ENCODE assay signal across 25 mouse cellular contexts in the genomic region with DNA sequence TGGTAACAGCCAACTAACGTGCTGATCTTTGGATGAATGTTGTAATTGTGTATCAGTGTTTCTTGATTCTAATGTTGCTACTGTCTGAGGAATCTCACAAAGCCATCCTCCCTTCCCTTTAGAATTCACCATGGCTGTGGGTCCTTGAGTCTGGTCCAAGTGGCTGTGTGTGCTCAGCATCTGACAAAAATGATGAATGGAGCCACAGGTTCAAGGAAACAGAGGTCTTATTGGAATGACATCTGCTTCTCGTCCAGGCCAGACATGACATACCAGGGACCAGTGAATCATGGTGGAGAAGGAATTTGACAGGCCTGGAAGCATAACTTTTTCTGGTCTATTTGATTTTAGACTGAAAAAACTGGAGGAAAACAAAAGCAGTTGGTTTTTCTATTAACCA. TPM values are rescaled to one million over a fixed set of nuclear protein-coding genes. Genes with fewer than 3 reads are reported as not detected.
A peak's percentile ranks its signal among the peaks of the same experiment; 100 is the strongest.
DNase-seq lines count a peak whose midpoint lies in the region.
"Had no signal": no experiment of that assay in that cellular context is flagged by ENCODE, and none has a peak within 500 bp of the region (broad histone marks: within the 10 kb centered on the region; RNA-seq: fewer than 3 reads in every experiment).

No protein-coding gene starts in this region.

- DNase-seq in adrenal gland, adult 2 months, result peak; percentile 73
- DNase-seq in adrenal gland, postnatal 10 days, result peak; percentile 38
- DNase-seq in adrenal gland, postnatal 36 days, result peak; percentile 54 to 61
- DNase-seq in left cerebral cortex, postnatal 25 days (ENCODE audit: low spot score in 2 of 2), result no peak
- DNase-seq in lung, postnatal 36 days, result no peak
- no peak for DNase-seq in left cerebral cortex, postnatal 36 days (ENCODE audit: low spot score in 2 of 2)
- DNase-seq: cerebellum, adult 11 months; cerebellum, adult 2 months; cerebellum, adult 9-11 months; cerebellum, postnatal 36 days; embryo, embryonic 11 days; gastrocnemius, postnatal 10 days; gastrocnemius, postnatal 36 days; heart, adult 2 months; heart, postnatal 14 days; heart, postnatal 4 days had no signal

- intact Hi-C loops in left cerebral cortex, postnatal 25 days (cut with DNase I), result no loop called here
- intact Hi-C loops in left cerebral cortex, postnatal 36 days (cut with DNase I), result no loop called here

RNA-seq across cellular contexts. Expression of a gene that starts 22.3 kb away (rescaled TPM):
- under 1 TPM in 1 of 2 experiments, not detected in 1; 0.52 TPM for total RNA-seq in adrenal gland, adult 2 months (2021)
- 0.39 and 0.70 TPM in 2 replicates for polyA plus RNA-seq in adrenal gland, adult 2 months (2012; rRNA removed)
- 1 to 10 TPM; 2.0 to 2.7 TPM for total RNA-seq in adrenal gland, postnatal 10 days (2021)
- total RNA-seq in adrenal gland, postnatal 36 days (2021), result 1 to 10 TPM in 1 of 2 experiments, not detected in 1; 1.3 TPM
- 10 to 100 TPM; 39.6 to 43.0 TPM for total RNA-seq in left cerebral cortex, postnatal 25 days (2021)
- total RNA-seq in left cerebral cortex, postnatal 36 days (2021), result 10 to 100 TPM; 38.9 to 39.9 TPM
- total RNA-seq: gastrocnemius, adult 18-20 months; gastrocnemius, postnatal 36 days; granulocyte monocyte progenitor cell, adult 5-6 weeks; heart, adult 2 months; heart, postnatal 14 days; MEL had no signal
- polyA plus RNA-seq: activated CD4-positive, CD25-positive, alpha-beta regulatory T cell, adult 4 months; C2C12; CD4-positive, CD25-positive, alpha-beta regulatory T cell, adult 4 months; erythroblast, embryonic 14.5 days; heart, adult 2 months; heart, embryonic 10.5 days; inflammation-experienced regulatory T-cells, adult 6 months had no signal

Comparison
In these comparisons a context has a peak if more than half of its experiments do, and no peak if none do; other contexts are left out.
1. DNase-seq: peak in adrenal gland, adult 2 months (single experiment), adrenal gland, postnatal 10 days (single experiment) and adrenal gland, postnatal 36 days (2 of 2); none in left cerebral cortex, postnatal 25 days (0 of 2), lung, postnatal 36 days (single experiment) and left cerebral cortex, postnatal 36 days (0 of 2).
2. RNA of a gene that starts 22.3 kb away (total RNA-seq): 39.6 to 43.0 TPM in left cerebral cortex, postnatal 25 days and 38.9 to 39.9 TPM in left cerebral cortex, postnatal 36 days; 2.0 to 2.7 TPM in adrenal gland, postnatal 10 days, 1.3 TPM in adrenal gland, postnatal 36 days and 0.52 TPM in adrenal gland, adult 2 months; every median in the first group is over 10 times any median in the second.